Mouse (Mus musculus) forebrain, postnatal 0 days (tissue): ENCODE measurements around the gene Pigk. TPM values are rescaled to one million over a fixed set of nuclear protein-coding genes. Genes with fewer than 3 reads are reported as not detected.

Experiments
- ATAC-seq: fragments of 200-750 bp; cut with Nextera tagmentation; 2 replicates; pipeline ENCODE4 v1.8.0; 2017; ENCODE audit warnings: mild to moderate bottlenecking, moderate library complexity
- DNase-seq: peaks from one replicate; pipeline ENCODE4 v3.0.0-alpha.2; 2015
- H3K27ac ChIP-seq: fragments of 300-500 bp; sonication (generic); 2 replicates; pipeline ENCODE4 v1.5.1; 2014; ENCODE audit warnings: low read depth, mild to moderate bottlenecking, antibody characterized with exemption, low read length, moderate library complexity, mixed read lengths
- H3K27me3 ChIP-seq: fragments of 300-500 bp; sonication (generic); 2 replicates; pipeline ENCODE4 v1.6.1; 2014; ENCODE audit warnings: mild to moderate bottlenecking, low read length, mixed read lengths; ENCODE audit not compliant: insufficient read depth
- H3K36me3 ChIP-seq: fragments of 300-500 bp; sonication (generic); 2 replicates; pipeline ENCODE4 v1.6.1; 2014; ENCODE audit warnings: mild to moderate bottlenecking, moderate library complexity; ENCODE audit not compliant: insufficient read depth
- H3K4me1 ChIP-seq: fragments of 300-500 bp; sonication (generic); 2 replicates; pipeline ENCODE4 v1.6.1; 2014; ENCODE audit warnings: antibody characterized with exemption; ENCODE audit not compliant: insufficient read depth
- H3K4me2 ChIP-seq: fragments of 300-500 bp; sonication (generic); 2 replicates; pipeline ENCODE4 v1.6.1; 2014; ENCODE audit warnings: low read depth, mild to moderate bottlenecking, moderate library complexity
- H3K4me3 ChIP-seq: fragments of 300-500 bp; sonication (generic); 2 replicates; pipeline ENCODE4 v1.5.1; 2014; ENCODE audit warnings: low read depth, low read length, mixed read lengths
- H3K9ac ChIP-seq: fragments of 300-500 bp; sonication (generic); 2 replicates; pipeline ENCODE4 v1.6.1; 2014; ENCODE audit warnings: mild to moderate bottlenecking
- H3K9me3 ChIP-seq: fragments of 300-500 bp; sonication (generic); 2 replicates; pipeline ENCODE4 v1.6.1; 2016; ENCODE audit warnings: low read length
- CTCF ChIP-seq: sonication (generic); IDR thresholded peaks from 2 replicates; pipeline ENCODE4 v1.5.1; 2016; ENCODE audit warnings: antibody characterized with exemption, control low read depth, low read depth
- WGBS: fragments of 180-500 bp; shearing (Covaris S2); extraction: QIAGEN DNeasy Blood & Tissue Kit; methylation state at CpG from one replicate; pipeline ENCODE4 v1.1.7; 2014; 5-methylcytosine and 5-hydroxymethylcytosine counted together
- polyA plus RNA-seq: library from polyadenylated mRNA; unstranded; fragments of >200 nt; fragmentation: Nextera tagmentation; extraction: Ambion mirVana; gene quantifications from 2 replicates; pipeline ENCODE4 v1.2.1, GENCODE M21; 2015
- total RNA-seq: library from RNA; depleted of rRNA; stranded (reverse); fragments of >200 nt; gene quantifications from 2 replicates; pipeline ENCODE4 v1.2.3, GENCODE M21; 2014

Pigk gene
- total and polyA plus RNA-seq, 2 experiments from 2014 or later: 31.8 to 46.0 TPM

- no peak overlapping the region for H3K4me2 ChIP-seq
- H3K4me3 ChIP-seq: no peak overlapping the region
- H3K27ac ChIP-seq: no peak overlapping the region
- DNase-seq: no peak
- WGBS: 40% methylated on average over 10 of the region's 10 CpGs
- TF ChIP-seq CTCF: no peak
- no peaks in the 10 kb centered on the region for H3K36me3 ChIP-seq
- no peaks in the 10 kb centered on the region for H3K27me3 ChIP-seq
- H3K4me1 ChIP-seq: no peaks in the 10 kb centered on the region
- no peaks in the 10 kb centered on the region for H3K9me3 ChIP-seq
- H3K9ac ChIP-seq: no peak overlapping the region
- no peak for ATAC-seq
These were observed 215.4 kb downstream of the Pigk start for GRCm38 (mm10) chr3:152929256-152929787.

- H3K4me1 ChIP-seq: no peaks in the 10 kb centered on the region
- no peak for ATAC-seq
- no peaks in the 10 kb centered on the region for H3K9me3 ChIP-seq
- no peak for TF ChIP-seq CTCF
- H3K9ac ChIP-seq: no peak overlapping the region
- H3K36me3 ChIP-seq: no peaks in the 10 kb centered on the region
- no peaks in the 10 kb centered on the region for H3K27me3 ChIP-seq
- no peak for DNase-seq
- WGBS: 88% methylated on average over 7 of the region's 7 CpGs
- H3K4me3 ChIP-seq: no peak overlapping the region
- no peak overlapping the region for H3K27ac ChIP-seq
- no peak overlapping the region for H3K4me2 ChIP-seq
These were observed 215.9 kb downstream of the Pigk start for GRCm38 (mm10) chr3:152929788-152930281.

GRCm38 (mm10) chr3:152931354-152931753, 217.5 kb downstream of the Pigk start:
- H3K4me3 ChIP-seq: no peak overlapping the region
- no peak overlapping the region for H3K9ac ChIP-seq
- H3K27me3 ChIP-seq: no peaks in the 10 kb centered on the region
- ATAC-seq (no peak), DNase-seq (no peak)
- H3K27ac ChIP-seq: no peak overlapping the region
- no peak overlapping the region for H3K4me2 ChIP-seq
- WGBS: 90% methylated on average over 3 of the region's 3 CpGs
- TF ChIP-seq CTCF: no peak
- H3K36me3 ChIP-seq: no peaks in the 10 kb centered on the region
- H3K4me1 ChIP-seq: no peaks in the 10 kb centered on the region
- H3K9me3 ChIP-seq: no peaks in the 10 kb centered on the region

- no peak overlapping the region for H3K27ac ChIP-seq
- WGBS: 90% methylated on average over 4 of the region's 4 CpGs
- H3K36me3 ChIP-seq: no peaks in the 10 kb centered on the region
- TF ChIP-seq CTCF: no peak
- no peak for ATAC-seq
- no peaks in the 10 kb centered on the region for H3K4me1 ChIP-seq
- no peak overlapping the region for H3K9ac ChIP-seq
- DNase-seq: no peak
- H3K4me3 ChIP-seq: no peak overlapping the region
- no peak overlapping the region for H3K4me2 ChIP-seq
- no peaks in the 10 kb centered on the region for H3K27me3 ChIP-seq
- H3K9me3 ChIP-seq: no peaks in the 10 kb centered on the region
These were observed 218.2 kb downstream of the Pigk start for GRCm38 (mm10) chr3:152932096-152932495.

- DNase-seq: no peak
- Histone ChIP-seq H3K4me2 (no peak overlapping the region), H3K4me1 (no peaks in the 10 kb centered on the region), H3K27me3 (no peaks in the 10 kb centered on the region), H3K36me3 (no peaks in the 10 kb centered on the region), H3K9me3 (no peaks in the 10 kb centered on the region), H3K9ac (no peak overlapping the region), H3K4me3 (no peak overlapping the region), H3K27ac (no peak overlapping the region)
- ATAC-seq: no peak
- TF ChIP-seq CTCF: no peak
- WGBS: 83% methylated on average over 2 of the region's 2 CpGs
These were observed 218.6 kb downstream of the Pigk start for GRCm38 (mm10) chr3:152932544-152932943.

- WGBS: 97% methylated on average over 3 of the region's 3 CpGs
- Histone ChIP-seq H3K9me3 (no peaks in the 10 kb centered on the region), H3K9ac (no peak overlapping the region), H3K36me3 (no peaks in the 10 kb centered on the region), H3K4me3 (no peak overlapping the region), H3K27ac (no peak overlapping the region), H3K4me2 (no peak overlapping the region), H3K27me3 (no peaks in the 10 kb centered on the region), H3K4me1 (no peaks in the 10 kb centered on the region)
- DNase-seq (no peak), ATAC-seq (no peak)
- no peak for TF ChIP-seq CTCF
These were observed 219.8 kb downstream of the Pigk start for GRCm38 (mm10) chr3:152933737-152934136.

- no peak overlapping the region for H3K27ac ChIP-seq
- no peak overlapping the region for H3K4me2 ChIP-seq
- H3K4me1 ChIP-seq: no peaks in the 10 kb centered on the region
- H3K4me3 ChIP-seq: no peak overlapping the region
- no peak for ATAC-seq
- no peaks in the 10 kb centered on the region for H3K36me3 ChIP-seq
- WGBS: 88% methylated on average over 3 of the region's 3 CpGs
- H3K27me3 ChIP-seq: no peaks in the 10 kb centered on the region
- no peak for TF ChIP-seq CTCF
- no peak for DNase-seq
- H3K9ac ChIP-seq: no peak overlapping the region
- no peaks in the 10 kb centered on the region for H3K9me3 ChIP-seq
These were observed 222.4 kb downstream of the Pigk start for GRCm38 (mm10) chr3:152936313-152936712.

- Histone ChIP-seq H3K9ac (no peak overlapping the region), H3K4me2 (no peak overlapping the region), H3K4me3 (no peak overlapping the region), H3K4me1 (no peaks in the 10 kb centered on the region), H3K27ac (no peak overlapping the region), H3K36me3 (no peaks in the 10 kb centered on the region), H3K9me3 (no peaks in the 10 kb centered on the region), H3K27me3 (no peaks in the 10 kb centered on the region)
- no peak for TF ChIP-seq CTCF
- 88% methylated on average over 5 of the region's 5 CpGs for WGBS
- ATAC-seq: peak; percentile 38; the same call in 1 of the 2 replicates
- no peak for DNase-seq
These were observed 227.8 kb downstream of the Pigk start for GRCm38 (mm10) chr3:152941671-152942070.
